Mouse (Mus musculus): ENCODE data around the gene Mitd1.

DNA sequence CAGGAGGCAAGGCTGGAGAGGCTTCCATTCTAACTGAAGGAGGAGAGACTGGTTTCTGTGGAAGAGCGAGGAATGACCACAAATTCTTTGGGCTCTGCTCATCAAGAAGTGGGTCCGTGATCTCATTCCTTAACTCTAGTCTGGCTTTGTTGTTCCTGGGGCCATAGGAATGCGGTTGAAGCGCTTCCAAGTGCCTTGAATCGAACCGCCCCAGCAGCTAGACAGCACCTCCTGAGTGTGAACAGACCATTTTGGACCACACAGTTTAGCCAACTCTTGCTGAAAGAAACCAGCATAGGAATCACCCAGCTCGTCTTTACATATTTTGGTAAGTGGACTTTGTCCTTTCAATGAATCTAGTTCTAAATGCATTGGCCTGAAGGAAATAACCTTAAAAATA lies 18.5 kb downstream of the Mitd1 start, which contains the start of gene Lipt1:
- TF ChIP-seq POLR2A (IDR thresholded peaks at IDR 0.05; ENCODE audit: extremely low read depth, insufficient read depth, low read length) (no peak), CTCF (IDR thresholded peaks at IDR 0.05; ENCODE audit: extremely low read depth, insufficient read depth, low read length) (no peak)
